Comparison of ENCODE assay signal across 8 mouse cellular contexts in genomic region chr11:76846878-76847222, GRCm38 (mm10). TPM values are rescaled to one million over a fixed set of nuclear protein-coding genes. Genes with fewer than 3 reads are reported as not detected.
DNase-seq lines count a peak whose midpoint lies in the region; ATAC-seq and TF ChIP-seq lines count a peak whose summit lies in the region.

Gene Cpd (minus strand): TSS chr11:76847018.

- peak; percentile 98 for ATAC-seq in erythroid progenitor cell, adult 5-6 weeks (replicated peaks; ENCODE audit: low FRiP score, poor library complexity, severe bottlenecking)
- peak; percentile 99 for ATAC-seq in heart, embryonic 12.5 days (ENCODE audit: insufficient number of reproducible peaks, low FRiP score)
- peak; percentile 99 for ATAC-seq in kidney, postnatal 0 days (replicated peaks; ENCODE audit: low FRiP score, low read depth)
- peak; percentile 98 for ATAC-seq in liver, embryonic 11.5 days (replicated peaks; ENCODE audit: low FRiP score)
- peak; percentile 100 for ATAC-seq in stomach, embryonic 14.5 days (ENCODE audit: insufficient number of reproducible peaks, insufficient read depth, low FRiP score, low read depth)

- H3K4me3 ChIP-seq in heart, embryonic 12.5 days, result peak within 1 kb of the TSS; percentile 92
- peak within 1 kb of the TSS; percentile 90 for H3K4me3 ChIP-seq in kidney, postnatal 0 days (replicated peaks; ENCODE audit: low read depth, low read length)
- H3K4me3 ChIP-seq in liver, embryonic 11.5 days (ENCODE audit: low read depth, low read length), result peak within 1 kb of the TSS; percentile 78
- H3K4me3 ChIP-seq in stomach, embryonic 14.5 days (ENCODE audit: low read depth, low read length), result peak within 1 kb of the TSS; percentile 79

- H3K27me3 ChIP-seq in heart, embryonic 12.5 days (replicated peaks), result no peaks in the 10 kb centered on the region
- no peaks in the 10 kb centered on the region for H3K27me3 ChIP-seq in kidney, postnatal 0 days (ENCODE audit: insufficient read depth, low read length)
- H3K27me3 ChIP-seq in liver, embryonic 11.5 days (replicated peaks; ENCODE audit: control insufficient read depth, insufficient read depth, low read length), result no peaks in the 10 kb centered on the region
- no peaks in the 10 kb centered on the region for H3K27me3 ChIP-seq in stomach, embryonic 14.5 days (ENCODE audit: control insufficient read depth, insufficient read depth, low read length)

- H3K4me1 ChIP-seq in heart, embryonic 12.5 days (replicated peaks), result peaks cover 25% of the 10 kb centered on the region
- peaks cover 25% of the 10 kb centered on the region for H3K4me1 ChIP-seq in kidney, postnatal 0 days (replicated peaks; ENCODE audit: insufficient read depth, low read length)
- peaks cover 22% of the 10 kb centered on the region for H3K4me1 ChIP-seq in liver, embryonic 11.5 days (replicated peaks; ENCODE audit: control insufficient read depth, insufficient read depth, low read length)
- peaks cover 20% of the 10 kb centered on the region for H3K4me1 ChIP-seq in stomach, embryonic 14.5 days (ENCODE audit: control insufficient read depth, insufficient read depth, low read length)

- peak within 1 kb of the TSS; percentile 85 for H3K4me2 ChIP-seq in heart, embryonic 12.5 days
- peak within 1 kb of the TSS; percentile 94 for H3K4me2 ChIP-seq in kidney, postnatal 0 days (ENCODE audit: low read length)
- peak within 1 kb of the TSS; percentile 99 for H3K4me2 ChIP-seq in liver, embryonic 11.5 days
- peak within 1 kb of the TSS; percentile 97 for H3K4me2 ChIP-seq in stomach, embryonic 14.5 days (replicated peaks; ENCODE audit: low read depth, low read length)

- peak; percentile 13; the same call in 1 of the 2 replicates for TF ChIP-seq CTCF in kidney, postnatal 0 days (IDR thresholded peaks at IDR 0.05; ENCODE audit: low read depth)

- H3K9me3 ChIP-seq in heart, embryonic 12.5 days (replicated peaks), result no peaks in the 10 kb centered on the region
- no peaks in the 10 kb centered on the region for H3K9me3 ChIP-seq in kidney, postnatal 0 days (replicated peaks; ENCODE audit: low read length)
- H3K9me3 ChIP-seq in liver, embryonic 11.5 days (ENCODE audit: control insufficient read depth, low read length), result no peaks in the 10 kb centered on the region
- H3K9me3 ChIP-seq in stomach, embryonic 14.5 days (ENCODE audit: control insufficient read depth, low read depth, low read length), result no peaks in the 10 kb centered on the region

- peak within 1 kb of the TSS; percentile 89 for H3K27ac ChIP-seq in heart, embryonic 12.5 days (ENCODE audit: poor library complexity, severe bottlenecking)
- H3K27ac ChIP-seq in kidney, postnatal 0 days, result peak within 1 kb of the TSS; percentile 93
- peak within 1 kb of the TSS; percentile 20; the same call in 1 of the 2 replicates for H3K27ac ChIP-seq in liver, embryonic 11.5 days (ENCODE audit: low read depth, low read length)
- peak within 1 kb of the TSS; percentile 79 for H3K27ac ChIP-seq in stomach, embryonic 14.5 days (ENCODE audit: low read length)

- DNase-seq in CD4-positive helper T cell, adult 2 months (ENCODE audit: low read depth, low spot score), result peak; percentile 84
- DNase-seq in brain, embryonic 18.5 days (ENCODE audit: low read depth, low spot score), result peak; percentile 93
- DNase-seq in kidney, postnatal 0 days (ENCODE audit: low spot score), result peak; percentile 100
- DNase-seq in liver, embryonic 11.5 days (ENCODE audit: low spot score), result peak; percentile 90
- DNase-seq in naive thymus-derived CD4-positive, alpha-beta T cell, adult 2 months (ENCODE audit: low read depth), result peak; percentile 72

- no peaks in the 10 kb centered on the region for H3K36me3 ChIP-seq in heart, embryonic 12.5 days
- no peaks in the 10 kb centered on the region for H3K36me3 ChIP-seq in kidney, postnatal 0 days (ENCODE audit: insufficient read depth, low read length)
- no peaks in the 10 kb centered on the region for H3K36me3 ChIP-seq in liver, embryonic 11.5 days (ENCODE audit: control insufficient read depth, insufficient read depth, low read length)
- no peaks in the 10 kb centered on the region for H3K36me3 ChIP-seq in stomach, embryonic 14.5 days (ENCODE audit: control insufficient read depth, insufficient read depth, low read length)

- 0% methylated on average over 29 of the region's 29 CpGs for WGBS in heart, embryonic 12.5 days
- 0% methylated on average over 29 of the region's 29 CpGs for WGBS in kidney, postnatal 0 days
- whole genome bisulfite sequencing in liver, embryonic 11.5 days, result 2% methylated on average over 29 of the region's 29 CpGs
- under 1% methylated on average over 16 of the region's 29 CpGs for WGBS in stomach, embryonic 14.5 days

- H3K9ac ChIP-seq in heart, embryonic 12.5 days, result peak within 1 kb of the TSS; percentile 96
- peak within 1 kb of the TSS; percentile 94 for H3K9ac ChIP-seq in kidney, postnatal 0 days (ENCODE audit: low read depth, low read length)
- peak within 1 kb of the TSS; percentile 78 for H3K9ac ChIP-seq in liver, embryonic 11.5 days (ENCODE audit: low read depth, low read length)
- H3K9ac ChIP-seq in stomach, embryonic 14.5 days (replicated peaks; ENCODE audit: low read depth, low read length), result peak within 1 kb of the TSS; percentile 87

RNA-seq across cellular contexts. Expression of gene Cpd, which starts in this region (rescaled TPM):
- total RNA-seq in erythroid progenitor cell, adult 5-6 weeks (2015; ENCODE audit: low replicate concordance), result 11.7 and 12.6 TPM in 2 replicates
- 6.1 and 9.6 TPM in 2 replicates for total RNA-seq in erythroid progenitor cell, adult 5-6 weeks (2017; ENCODE audit: low replicate concordance)
- 24.3 and 25.7 TPM in 2 replicates for polyA plus RNA-seq in heart, embryonic 12.5 days (2016; fragmentation: Nextera tagmentation; extraction: Ambion mirVana)
- polyA plus RNA-seq in kidney, postnatal 0 days (2015; fragmentation: Nextera tagmentation; extraction: Ambion mirVana), result 17.8 and 20.4 TPM in 2 replicates
- 14.4 and 14.5 TPM in 2 replicates for polyA plus RNA-seq in liver, embryonic 11.5 days (2014; fragmentation: Nextera tagmentation; extraction: Ambion mirVana)
- 21.1 and 24.3 TPM in 2 replicates for polyA plus RNA-seq in stomach, embryonic 14.5 days (2014; fragmentation: Nextera tagmentation; extraction: Ambion mirVana)

Comparison
In these comparisons a context has a peak if more than half of its experiments do, and no peak if none do; other contexts are left out.
1. Peak in every context shown above with its lines: DNase-seq, ATAC-seq, H3K4me3 ChIP-seq and H3K27ac ChIP-seq.
2. H3K27ac ChIP-seq: peak in every context shown above with its lines; median percentile 93 in kidney, postnatal 0 days; 89 in heart, embryonic 12.5 days; 79 in stomach, embryonic 14.5 days; 20 in liver, embryonic 11.5 days.